Mouse (Mus musculus): Measurements from ENCODE around the gene Vps37c.

The Vps37c gene

DNA sequence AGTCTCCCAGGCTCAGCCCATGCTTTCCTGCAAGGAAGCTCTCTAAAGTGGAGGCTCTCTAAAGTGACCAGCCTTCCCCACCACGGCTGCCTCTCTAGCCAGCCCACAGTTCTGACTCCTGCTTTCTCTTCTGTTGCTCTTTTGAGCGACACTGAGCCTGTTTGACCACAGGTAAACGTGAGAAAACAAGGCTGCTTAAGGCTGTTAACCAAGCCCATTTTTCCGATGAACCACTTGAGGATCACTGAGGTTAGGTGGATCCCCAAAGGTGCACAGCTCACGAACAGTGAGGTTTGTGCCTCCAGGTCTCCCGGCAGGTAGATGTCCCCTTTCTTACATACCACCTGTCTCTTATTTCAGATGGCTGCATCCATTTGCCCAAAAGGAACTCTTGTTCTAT is 53.6 kb downstream of the Vps37c start:
- no peak for DNase-seq

DNA sequence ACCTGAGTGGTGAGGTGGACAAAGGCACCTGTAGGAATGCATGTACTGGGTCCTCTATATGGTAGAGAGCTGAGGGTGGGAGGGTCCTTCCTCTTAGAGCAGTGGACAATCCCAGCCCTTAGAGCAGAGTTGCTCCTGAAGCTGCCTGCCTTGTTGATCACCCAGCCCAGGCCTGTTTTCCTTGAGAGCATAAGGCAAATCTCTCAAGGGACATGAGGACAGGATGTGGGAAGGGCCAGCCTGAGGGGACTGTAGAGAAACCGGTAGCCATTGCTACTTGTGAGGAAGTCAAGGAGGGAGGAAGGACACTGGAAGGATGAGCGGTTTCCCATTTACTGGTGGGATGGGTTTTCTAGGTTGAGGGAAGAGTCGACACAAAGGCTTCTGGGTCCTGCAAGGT is 54.0 kb downstream of the Vps37c start:
- DNase-seq, result no peak

DNA sequence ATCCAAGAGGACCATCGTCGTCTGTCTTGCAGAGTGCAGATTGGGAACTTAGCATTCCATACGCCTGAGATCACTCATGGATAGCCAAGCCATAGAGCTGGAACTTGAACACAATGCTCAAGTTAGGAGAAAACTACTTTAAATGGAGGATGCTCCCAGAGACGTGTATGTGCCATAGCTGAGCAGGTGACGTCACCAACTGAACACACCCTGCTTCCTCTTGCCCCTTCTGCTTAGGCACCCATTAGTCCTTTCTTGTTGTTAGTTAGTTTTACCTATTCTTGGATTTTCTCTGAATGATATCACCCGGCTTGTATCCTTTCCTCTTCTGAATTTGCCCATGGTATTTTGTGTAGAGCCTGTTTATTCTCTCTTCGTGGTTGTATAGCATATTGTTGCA is 58.6 kb downstream of the Vps37c start:
- no peak for DNase-seq

DNA sequence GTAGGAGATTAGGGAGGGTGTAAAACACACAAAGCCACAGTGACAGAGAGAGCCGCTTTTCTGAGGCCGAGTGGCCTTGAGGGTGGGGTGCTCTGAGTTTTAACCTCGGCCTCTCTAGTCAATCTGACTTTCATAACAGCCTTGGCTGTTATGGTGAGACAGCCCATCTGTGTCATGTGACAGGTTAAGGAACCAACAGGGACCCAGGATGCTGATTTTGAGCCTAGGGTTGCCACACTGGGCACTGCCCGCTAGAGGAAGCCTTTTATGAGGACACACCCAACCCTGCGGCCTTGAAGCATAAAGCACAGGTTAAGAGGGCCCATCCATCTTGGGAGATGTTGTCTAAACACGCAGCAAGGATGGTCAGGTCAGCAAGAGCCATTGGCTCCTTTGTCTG is 59.2 kb downstream of the Vps37c start:
- DNase-seq, result no peak

DNA sequence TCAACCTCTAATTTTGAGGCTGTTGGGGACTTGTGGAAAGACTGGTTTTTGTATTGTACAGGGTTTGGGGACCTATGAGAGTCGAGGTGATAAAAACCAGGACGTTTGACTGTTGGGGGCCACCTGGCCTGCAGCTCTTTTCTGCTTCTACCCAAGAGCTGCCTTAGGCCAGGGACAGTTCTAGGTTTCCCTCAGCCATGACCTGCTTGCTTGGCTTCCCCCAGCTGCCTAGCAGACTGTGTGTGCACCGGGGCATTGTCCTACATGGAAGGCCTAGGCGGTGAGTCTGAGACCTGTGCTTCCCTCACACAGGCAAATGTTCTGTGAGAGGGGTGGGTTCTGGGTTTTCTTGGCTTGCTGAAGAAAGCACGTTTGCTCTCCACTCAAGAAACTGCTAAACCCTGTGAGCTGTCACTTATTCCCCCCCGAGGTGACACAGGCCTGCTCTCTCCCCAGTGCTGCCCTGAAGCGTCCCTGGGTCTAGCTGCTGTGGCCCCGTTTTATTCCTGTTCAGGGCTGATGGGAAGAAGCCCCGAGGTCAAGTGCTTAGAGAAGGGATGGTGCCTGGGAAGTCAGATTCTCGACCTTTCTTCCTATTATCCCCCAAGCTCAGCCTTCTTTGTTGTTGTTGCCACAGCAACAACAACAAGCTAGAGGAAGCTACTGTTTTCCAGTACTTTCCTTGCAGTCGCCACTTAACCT is 60.0 kb downstream of the Vps37c start:
- DNase-seq, result no peak

DNA sequence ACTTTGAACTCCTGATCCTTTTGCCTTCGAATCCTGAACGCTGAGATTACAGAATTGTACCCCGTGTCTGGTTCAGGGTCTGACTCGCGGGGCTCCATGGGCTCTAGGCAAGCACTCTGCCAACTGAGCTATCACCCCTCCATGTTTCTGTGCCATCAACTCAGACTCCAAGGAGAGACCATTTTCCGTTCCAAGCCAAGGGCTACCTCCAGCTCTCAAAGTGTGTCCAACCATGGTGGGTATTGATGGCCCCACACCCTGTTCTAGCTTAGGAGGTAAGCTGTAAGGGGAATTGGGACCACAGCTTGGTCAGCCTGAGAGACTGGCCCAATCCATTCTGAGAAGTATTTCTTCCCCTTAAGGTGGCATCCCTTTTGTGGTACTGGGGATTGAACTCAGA is 60.8 kb downstream of the Vps37c start:
- DNase-seq, result no peak

DNA sequence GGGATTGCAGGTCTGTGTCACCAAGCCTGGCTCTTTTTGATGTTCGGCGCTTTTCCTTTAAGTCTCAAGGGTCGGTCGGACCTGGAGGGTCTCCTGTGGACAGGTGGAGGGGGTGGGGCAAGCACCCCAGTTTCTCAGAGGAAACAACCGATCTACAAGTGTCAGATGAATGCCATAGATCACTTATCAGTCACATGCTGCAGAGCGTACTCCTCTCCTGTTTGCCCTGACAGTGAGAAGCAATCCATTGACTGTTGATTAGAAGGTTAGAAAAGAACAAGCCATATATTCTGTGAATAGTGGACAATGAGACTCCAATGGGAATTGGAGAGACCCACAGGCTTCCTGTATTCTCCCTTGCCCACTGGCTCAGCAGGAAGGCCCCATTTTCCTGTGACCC is 61.6 kb downstream of the Vps37c start:
- no peak for DNase-seq

DNA sequence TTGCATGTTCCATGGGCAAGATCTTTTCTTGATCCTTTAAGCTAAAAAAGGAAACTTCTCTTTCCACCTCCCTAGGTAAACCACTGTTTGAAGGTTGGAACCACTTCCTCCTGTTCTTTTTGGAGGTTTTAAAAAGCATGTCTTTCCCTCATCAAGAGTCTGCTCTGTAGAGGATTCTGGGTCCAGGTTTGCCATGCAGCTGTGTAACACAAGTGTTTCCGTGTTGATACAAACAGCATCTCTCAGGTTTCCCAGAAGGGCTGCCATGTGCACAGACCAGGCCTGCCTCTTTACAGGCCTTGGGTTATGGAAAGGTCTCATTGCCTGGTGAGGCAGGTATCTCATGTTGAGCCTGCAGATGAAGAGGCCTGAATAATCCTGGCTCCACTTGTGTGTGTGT is 63.1 kb downstream of the Vps37c start:
- no peak for DNase-seq

DNA sequence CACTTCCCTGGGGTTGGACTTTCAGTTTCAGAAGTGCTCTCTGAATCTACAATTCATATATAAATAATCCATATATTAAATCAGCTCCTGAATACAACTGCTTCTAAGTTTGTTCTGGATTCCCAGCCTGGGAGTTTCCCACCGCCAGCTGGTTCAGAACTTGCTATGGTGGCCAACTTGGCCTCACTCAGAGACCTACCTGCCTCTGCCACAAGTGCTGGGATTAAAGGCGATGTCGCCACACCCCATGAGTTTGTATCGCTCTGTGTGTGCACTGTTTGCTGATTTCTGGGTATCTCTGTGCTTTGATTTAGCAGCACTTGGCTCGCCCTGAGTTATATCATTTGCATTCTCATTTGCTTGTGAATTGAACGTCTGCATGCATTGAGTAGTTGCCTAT is 63.6 kb downstream of the Vps37c start:
- no peak for DNase-seq

DNA sequence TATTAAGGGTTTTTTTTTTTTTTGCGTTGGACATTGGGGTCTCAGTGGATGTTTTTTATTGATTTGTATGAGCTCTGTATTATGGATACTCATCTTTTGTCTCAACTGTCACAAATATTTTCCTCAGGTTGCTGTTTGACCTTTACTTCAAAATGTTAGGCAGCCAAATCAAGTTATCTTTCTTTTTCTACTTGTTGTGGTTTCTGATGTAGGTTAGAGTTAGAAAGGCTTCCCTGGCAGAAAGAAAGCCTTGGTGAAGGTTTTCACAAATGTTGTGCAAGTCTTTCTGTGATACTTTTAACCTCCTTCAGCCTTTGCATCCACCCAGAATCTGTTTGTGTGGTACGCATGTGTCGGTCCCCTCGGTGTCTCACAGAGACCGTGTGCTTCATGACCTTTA is 64.1 kb downstream of the Vps37c start:
- no peak for DNase-seq

DNA sequence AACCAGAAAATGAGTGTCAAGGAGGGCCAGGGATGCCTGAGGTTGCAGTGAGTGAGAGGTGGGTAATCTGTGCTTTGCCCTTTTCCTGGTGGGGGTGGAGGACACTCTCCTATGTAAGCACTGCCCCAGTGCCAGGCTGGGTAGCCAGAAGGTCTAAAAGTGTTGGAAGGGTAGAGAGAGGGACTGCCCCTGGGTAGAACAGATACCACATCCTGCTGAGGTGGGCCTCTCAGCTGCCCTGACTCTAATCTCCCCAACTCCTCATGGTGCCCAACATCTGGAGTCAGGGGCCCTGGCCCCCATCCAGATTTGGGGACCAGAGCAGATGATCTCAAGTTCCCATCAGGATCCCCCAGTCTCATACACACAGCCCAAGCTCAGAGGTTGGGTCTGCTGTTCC is 68.6 kb downstream of the Vps37c start:
- no peak for DNase-seq

DNA sequence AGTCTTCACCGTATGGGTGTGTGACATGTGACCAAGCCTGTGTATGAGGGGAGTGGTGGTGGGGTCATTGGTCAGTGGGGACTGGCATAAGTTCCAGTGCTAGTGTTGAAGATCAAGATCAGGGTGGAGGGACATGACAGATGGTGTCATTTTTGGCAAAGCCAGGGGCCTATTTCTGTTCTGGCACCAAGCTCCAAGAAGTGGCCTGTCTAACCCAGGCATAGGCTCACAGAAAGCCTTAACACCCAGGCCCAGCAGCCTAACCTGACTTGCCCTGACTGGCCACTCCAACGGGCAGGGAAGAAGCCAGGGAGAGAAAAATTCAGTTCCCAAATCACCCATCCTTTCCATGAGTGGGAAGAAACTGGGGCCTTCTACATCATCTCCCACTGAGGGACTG is 69.0 kb downstream of the Vps37c start:
- no peak for DNase-seq

DNA sequence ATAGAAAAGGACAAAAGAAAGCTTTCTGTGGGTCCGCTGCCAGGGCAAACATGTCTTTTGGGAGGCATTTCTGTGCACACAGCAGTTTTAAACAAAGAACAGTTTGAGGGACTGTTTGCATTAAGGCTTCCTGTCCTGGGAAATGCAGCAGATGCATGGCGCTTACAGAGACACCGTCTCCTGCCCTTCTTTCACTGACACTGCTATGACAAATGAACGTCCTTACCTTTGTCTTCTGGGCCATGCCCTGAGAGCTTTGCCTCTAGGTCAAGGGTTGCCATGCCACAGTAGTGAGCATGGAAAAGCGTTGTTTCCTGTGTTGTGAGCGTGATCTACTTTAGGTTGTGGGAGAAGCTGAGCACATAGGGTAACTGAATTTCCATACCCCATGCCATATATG is 70.2 kb downstream of the Vps37c start:
- no peak for DNase-seq

DNA sequence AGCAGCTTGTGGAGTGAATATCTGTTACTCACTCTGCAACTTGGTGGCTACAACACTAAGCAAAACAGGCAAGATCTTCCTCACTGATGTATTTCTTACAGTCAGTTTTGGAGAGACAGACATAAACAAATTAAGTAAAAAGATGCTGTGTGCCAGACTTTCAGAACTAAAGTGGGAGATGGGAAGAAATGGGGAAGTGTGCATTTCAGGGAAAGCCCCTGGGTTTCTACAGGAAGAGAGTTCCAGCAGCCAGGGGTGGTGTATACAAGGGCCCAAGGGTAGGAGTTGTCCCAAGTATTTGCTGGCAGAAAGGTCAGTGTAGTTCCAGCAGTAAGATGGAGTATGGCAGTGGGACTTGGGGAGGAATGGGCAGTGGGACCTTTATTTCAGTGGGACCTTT is 71.0 kb downstream of the Vps37c start:
- DNase-seq, result no peak

DNA sequence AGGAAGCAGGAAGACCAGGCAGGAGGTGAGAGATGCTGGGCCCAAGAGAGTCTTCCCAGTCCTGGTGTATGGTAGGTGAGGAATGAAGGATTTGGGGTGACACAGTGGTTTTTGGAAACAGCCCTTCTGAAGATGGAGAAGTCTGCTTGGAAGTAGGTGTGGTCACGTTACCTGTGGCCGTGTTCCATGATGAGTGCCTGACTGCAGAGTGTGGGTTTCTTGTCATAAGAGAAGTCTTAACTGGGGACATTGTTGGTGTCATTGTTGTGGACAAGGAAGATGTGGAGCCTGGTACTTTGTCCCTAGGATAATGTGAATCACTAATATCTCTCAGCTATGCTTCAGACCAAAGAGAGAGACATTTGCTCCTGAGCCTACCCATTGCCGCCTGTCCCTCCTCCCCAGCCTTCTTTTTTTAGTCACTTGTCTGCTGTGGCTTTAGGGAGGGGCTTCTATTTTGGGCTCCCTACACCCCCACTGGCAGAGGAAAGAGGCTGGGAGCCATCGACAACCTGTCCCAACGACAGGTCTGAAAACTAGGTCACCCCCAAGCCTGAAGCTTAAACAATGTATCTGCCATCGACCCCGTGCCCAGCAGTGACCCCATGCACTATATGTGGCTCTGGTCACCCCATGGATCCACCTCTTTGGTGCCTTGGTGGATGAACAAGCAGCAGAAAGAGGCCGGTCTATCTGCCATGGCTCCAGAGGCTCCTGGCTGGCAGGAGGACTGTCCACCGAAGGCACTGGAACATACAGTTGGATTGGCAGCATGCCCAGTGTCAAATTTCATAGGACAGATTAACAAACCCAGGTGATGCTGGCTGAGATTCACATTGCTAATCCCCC is 71.7 kb downstream of the Vps37c start:
- peak; percentile 30 for DNase-seq

DNA sequence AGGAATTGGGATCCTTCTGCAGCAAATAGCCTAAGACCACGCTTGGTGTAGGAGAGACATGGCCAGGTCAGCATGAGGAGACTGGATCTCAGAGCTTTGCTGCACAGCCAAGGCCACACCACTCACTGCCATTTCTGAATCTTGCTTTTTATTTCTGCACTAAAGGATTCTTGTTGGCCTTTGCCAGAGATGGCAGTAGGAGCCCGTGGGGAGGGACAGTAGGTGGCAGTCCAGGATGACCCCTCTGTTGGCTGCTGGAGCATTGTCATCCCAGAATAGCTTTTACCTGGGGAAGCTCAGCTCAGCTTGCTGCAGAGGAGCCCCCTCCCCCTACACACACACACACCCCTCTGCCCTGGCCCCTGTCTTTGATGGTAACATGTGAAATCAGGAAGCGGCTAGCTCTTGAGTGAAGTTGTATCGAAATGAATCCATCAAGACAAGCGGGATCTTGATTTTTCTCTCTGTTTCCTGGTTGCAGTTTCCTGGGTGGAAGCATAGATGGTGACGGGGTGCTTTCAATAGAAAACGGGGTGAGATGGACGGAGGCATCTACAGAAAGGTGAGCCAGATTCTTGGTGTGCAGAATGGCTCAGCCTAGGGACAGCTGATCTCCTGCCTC is 73.4 kb downstream of the Vps37c start:
- no peak for DNase-seq

DNA sequence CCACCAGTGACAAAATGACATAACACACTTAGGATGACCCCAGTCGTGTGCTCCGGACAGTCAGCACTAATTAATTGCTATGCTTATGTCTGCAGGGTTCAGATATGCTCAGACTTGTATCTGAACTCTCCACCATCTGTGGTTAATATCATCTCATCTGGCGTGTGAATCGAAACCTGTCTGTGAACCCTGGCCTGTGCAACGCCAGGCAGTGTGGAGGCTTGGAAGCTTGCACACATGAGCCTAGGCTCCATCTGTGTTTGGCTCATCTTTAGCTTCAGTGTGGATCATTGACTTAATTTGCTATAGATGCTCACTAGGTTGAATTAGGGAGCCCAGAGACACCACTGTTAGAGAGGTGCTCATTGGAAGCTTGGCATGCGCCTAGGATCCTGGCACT is 73.9 kb downstream of the Vps37c start:
- no peak for DNase-seq

DNA sequence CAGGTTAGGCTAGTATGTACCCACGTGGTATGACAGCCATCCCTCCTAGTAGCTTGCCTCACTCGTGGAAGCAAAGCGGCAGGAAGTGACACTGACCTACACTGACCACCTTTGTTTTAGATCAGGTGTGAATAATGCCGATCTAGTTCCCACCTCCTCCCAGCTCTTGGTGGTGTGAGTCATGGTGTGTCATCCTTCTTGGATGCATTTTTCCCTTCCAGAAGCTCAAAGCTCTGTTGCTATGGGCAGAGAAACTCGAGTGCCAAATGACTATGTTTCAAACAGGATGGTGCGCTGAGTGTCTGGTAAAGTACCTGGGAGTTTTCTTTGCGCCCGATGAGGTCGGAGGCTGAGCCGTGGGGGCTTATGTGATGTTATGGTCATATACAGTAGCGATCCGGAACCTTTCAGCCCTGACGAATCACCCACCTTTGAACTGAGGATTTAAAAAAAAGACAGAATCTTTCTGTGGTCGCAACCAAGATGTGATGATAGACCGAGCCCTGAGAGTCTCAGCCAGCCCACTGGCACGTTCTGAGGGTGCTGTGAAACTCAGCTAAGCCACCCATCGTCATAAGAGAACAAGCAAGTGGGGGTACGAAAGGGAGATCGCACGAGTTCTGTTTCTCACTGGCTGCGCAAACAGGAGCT is 75.0 kb downstream of the Vps37c start:
- no peak for DNase-seq

All from kidney, postnatal 10 days (tissue).